Mouse (Mus musculus) limb, embryonic 11.5 days (tissue): ENCODE results near the gene Olfr458. TPM values are rescaled to one million over a fixed set of nuclear protein-coding genes. Genes with fewer than 3 reads are reported as not detected.

Source experiments
- ATAC-seq: fragments of 200-750 bp; cut with Nextera tagmentation; 2 replicates; pipeline ENCODE4 v1.8.0; 2017; ENCODE audit warnings: low read depth; ENCODE audit not compliant: insufficient number of reproducible peaks, low FRiP score, low TSS enrichment
- DNase-seq: peaks from one replicate; pipeline ENCODE4 v3.0.0-alpha.2; 2015; ENCODE audit warnings: low spot score
- H3K27ac ChIP-seq: fragments of 300-500 bp; sonication (generic); replicated peaks from 2 replicates; pipeline ENCODE4 v1.5.1; 2014; ENCODE audit warnings: low read depth, mild to moderate bottlenecking, low read length
- H3K27me3 ChIP-seq: fragments of 300-500 bp; sonication (generic); 2 replicates; pipeline ENCODE4 v1.6.1; 2014; ENCODE audit warnings: mild to moderate bottlenecking, low read length, mixed read lengths; ENCODE audit not compliant: control insufficient read depth, insufficient read depth
- H3K36me3 ChIP-seq: fragments of 300-500 bp; sonication (generic); 2 replicates; pipeline ENCODE4 v1.6.1; 2014; ENCODE audit warnings: mild to moderate bottlenecking, low read length, moderate library complexity, mixed read lengths; ENCODE audit not compliant: control insufficient read depth, insufficient read depth
- H3K4me1 ChIP-seq: fragments of 300-500 bp; sonication (generic); 2 replicates; pipeline ENCODE4 v1.6.1; 2014; ENCODE audit warnings: low read length, mixed read lengths; ENCODE audit not compliant: control insufficient read depth, insufficient read depth
- H3K4me2 ChIP-seq: fragments of 300-500 bp; sonication (generic); 2 replicates; pipeline ENCODE4 v1.6.1; 2014; ENCODE audit warnings: low read depth, mild to moderate bottlenecking, moderate library complexity; ENCODE audit not compliant: severe bottlenecking
- H3K4me3 ChIP-seq: fragments of 300-500 bp; sonication (generic); 2 replicates; pipeline ENCODE4 v1.5.1; 2014; ENCODE audit warnings: low read depth, low read length
- H3K9ac ChIP-seq: fragments of 300-500 bp; sonication (generic); 2 replicates; pipeline ENCODE4 v1.6.1; 2014; ENCODE audit warnings: mild to moderate bottlenecking, low read length
- H3K9me3 ChIP-seq: fragments of 300-500 bp; sonication (generic); 2 replicates; pipeline ENCODE4 v1.6.1; 2016; ENCODE audit warnings: low read length; ENCODE audit not compliant: control insufficient read depth
- WGBS: fragments of 180-500 bp; shearing (Covaris S2); extraction: QIAGEN DNeasy Blood & Tissue Kit; methylation state at CpG from one replicate; pipeline ENCODE4 v1.1.7; 2014; 5-methylcytosine and 5-hydroxymethylcytosine counted together
- polyA plus RNA-seq: library from polyadenylated mRNA; unstranded; fragments of >200 nt; fragmentation: Nextera tagmentation; extraction: Ambion mirVana; gene quantifications from 2 replicates; pipeline ENCODE4 v1.2.1, GENCODE M21; 2014

Gene Olfr458
- polyA plus RNA-seq, 1 experiment from 2014 or later: not detected

- no peak for DNase-seq
These were observed 43.6 kb downstream of the Olfr458 start for GRCm38 (mm10) chr6:42421439-42421838.

GRCm38 (mm10) chr6:42419443-42419842, 45.6 kb downstream of the Olfr458 start:
- no peak overlapping the region for H3K27ac ChIP-seq
- no peak overlapping the region for H3K4me3 ChIP-seq
- H3K36me3 ChIP-seq: no peaks in the 10 kb centered on the region
- no peak overlapping the region for H3K4me2 ChIP-seq
- 93% methylated on average over 2 of the region's 2 CpGs for WGBS
- no peaks in the 10 kb centered on the region for H3K9me3 ChIP-seq
- H3K4me1 ChIP-seq: no peaks in the 10 kb centered on the region
- ATAC-seq (no peak), DNase-seq (no peak)
- H3K9ac ChIP-seq: no peak overlapping the region
- H3K27me3 ChIP-seq: no peaks in the 10 kb centered on the region

More at GRCm38 (mm10) chr6:42421439-42421838, 43.6 kb downstream of the Olfr458 start:
- H3K4me2 ChIP-seq: no peak overlapping the region
- no peak overlapping the region for H3K27ac ChIP-seq
- H3K9ac ChIP-seq: no peak overlapping the region
- no peaks in the 10 kb centered on the region for H3K4me1 ChIP-seq
- 80% methylated on average over 2 of the region's 2 CpGs for WGBS
- no peak overlapping the region for H3K4me3 ChIP-seq
- H3K27me3 ChIP-seq: no peaks in the 10 kb centered on the region
- no peak for ATAC-seq
- no peaks in the 10 kb centered on the region for H3K36me3 ChIP-seq
- H3K9me3 ChIP-seq: no peaks in the 10 kb centered on the region

Other genes starting within 250 kb of the Olfr458 start
- gene Tas2r144, start 249.9 kb downstream of the Olfr458 start, polyA plus RNA-seq: not detected in 2 replicates
- gene Gstk1, start 219.3 kb downstream of the Olfr458 start, polyA plus RNA-seq: 21.1 and 22.6 TPM in 2 replicates
- gene Tmem139, start 203.2 kb downstream of the Olfr458 start, polyA plus RNA-seq: 1.5 TPM in 2 replicates
- gene Casp2, start 200.2 kb downstream of the Olfr458 start, polyA plus RNA-seq: 78.3 and 82.6 TPM in 2 replicates
- 0.69 and 1.1 TPM in 2 replicates for gene Clcn1, start 178.5 kb downstream of the Olfr458 start, polyA plus RNA-seq
- gene Fam131b, start 140.6 kb downstream of the Olfr458 start, polyA plus RNA-seq: 0.85 and 0.89 TPM in 2 replicates
- 97.7 and 101 TPM in 2 replicates for gene Zyx, start 115.6 kb downstream of the Olfr458 start, polyA plus RNA-seq
- gene Epha1, start 91.9 kb downstream of the Olfr458 start, polyA plus RNA-seq: 2.5 and 4.6 TPM in 2 replicates
- not detected in 2 replicates for gene Tas2r143, start 65.0 kb downstream of the Olfr458 start, polyA plus RNA-seq
- gene Tas2r135, start 59.8 kb downstream of the Olfr458 start, polyA plus RNA-seq: not detected in 2 replicates
- not detected in 2 replicates for gene Tas2r126, start 30.7 kb downstream of the Olfr458 start, polyA plus RNA-seq
- gene Olfr457, start 11.1 kb upstream of the Olfr458 start, polyA plus RNA-seq: not detected in 2 replicates
- gene Olfr456, start 22.0 kb upstream of the Olfr458 start, polyA plus RNA-seq: not detected in 2 replicates
- not detected in 2 replicates for gene Olfr455, start 82.4 kb upstream of the Olfr458 start, polyA plus RNA-seq
- gene Tcaf3, start 132.5 kb upstream of the Olfr458 start, polyA plus RNA-seq: not detected in 2 replicates
- 1.8 and 3.0 TPM in 2 replicates for gene Tcaf2, start 180.1 kb upstream of the Olfr458 start, polyA plus RNA-seq
- gene Tcaf1, start 244.9 kb upstream of the Olfr458 start, polyA plus RNA-seq: 87.0 and 89.6 TPM in 2 replicates